Mouse (Mus musculus): ENCODE measurements around the gene Sco2. TPM values are rescaled to one million over a fixed set of nuclear protein-coding genes. Genes with fewer than 3 reads are reported as not detected.
A peak's percentile ranks its signal among the peaks of the same experiment; 100 is the strongest.

Sco2 gene
- polyA plus RNA-seq, 1 experiment from 2014 or later = 2.4 TPM

DNA sequence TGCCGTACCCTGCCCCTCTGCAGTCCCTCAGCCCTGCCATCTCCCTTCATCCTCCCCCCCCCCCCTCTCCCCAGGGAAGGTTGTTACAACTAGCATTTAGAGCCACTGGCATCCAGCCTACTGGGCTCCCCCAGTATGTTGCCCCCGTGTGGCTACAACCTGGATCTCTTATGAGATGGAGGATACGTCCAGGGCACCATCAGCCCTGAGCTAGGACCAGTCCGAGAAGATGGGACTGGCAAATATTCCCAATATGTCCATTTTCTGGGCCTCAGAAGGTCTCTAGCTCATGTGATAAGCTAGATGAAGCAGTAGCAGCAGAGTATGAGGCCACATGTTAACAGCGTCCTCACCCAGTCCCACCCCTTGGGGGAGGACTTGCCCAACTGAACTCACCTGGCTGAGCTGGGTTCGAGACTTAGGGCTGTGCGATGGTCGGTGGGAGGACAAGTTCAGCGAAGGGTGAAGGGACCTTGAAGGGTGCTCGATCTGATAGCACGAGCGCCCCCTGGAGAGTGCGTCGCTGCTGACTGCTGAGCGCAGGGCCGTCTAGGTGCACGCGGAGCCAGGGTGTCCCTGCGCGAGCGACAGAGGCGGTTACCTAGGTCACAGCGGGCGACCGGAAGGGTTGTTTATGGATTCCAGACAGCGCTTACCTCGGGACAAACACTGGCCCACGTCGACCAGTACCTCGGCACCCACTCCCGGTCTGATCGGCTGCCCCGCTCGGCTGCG is 452 bp downstream of the Sco2 start:
- peak; percentile 81 for ATAC-seq (ENCODE audit: insufficient read depth)
- Histone ChIP-seq H3K9me3 (replicated peaks) (no peaks in the 10 kb centered on the region), H3K4me1 (replicated peaks) (peaks cover 51% of the 10 kb centered on the region), H3K36me3 (replicated peaks) (peaks cover 48% of the 10 kb centered on the region), H3K4me2 (peak overlapping the region; percentile 99), H3K27me3 (peaks cover 22% of the 10 kb centered on the region), H3K4me3 (replicated peaks) (peak overlapping the region; percentile 82), H3K27ac (replicated peaks) (peak overlapping the region; percentile 89), H3K9ac (peak overlapping the region; percentile 78)
- under 1% methylated on average over 35 of the region's 35 CpGs for WGBS (ENCODE audit: insufficient replicate concordance)

DNA sequence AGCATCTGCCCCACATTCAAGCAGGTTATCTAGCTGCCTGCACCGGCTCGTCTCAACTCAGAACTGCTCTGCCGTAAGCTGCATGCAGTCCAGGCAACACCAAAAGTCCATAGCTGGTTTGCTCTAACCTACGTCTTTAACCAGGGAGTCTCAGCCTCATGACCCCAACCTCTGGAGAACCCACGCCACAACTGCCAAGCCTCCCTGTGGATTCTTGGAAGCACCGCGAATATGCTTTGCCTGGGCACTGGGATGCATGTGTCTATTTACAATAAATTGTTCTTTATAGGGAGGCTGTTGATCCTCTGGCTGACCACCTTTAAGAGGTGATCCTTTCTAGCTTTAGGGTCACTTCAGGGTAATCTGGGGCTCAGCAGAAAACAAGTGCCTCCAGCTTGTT is 1.1 kb downstream of the Sco2 start:
- H3K9me3 ChIP-seq (replicated peaks) = no peaks in the 10 kb centered on the region
- H3K4me3 ChIP-seq (replicated peaks) = peak overlapping the region; percentile 82
- no peak for ATAC-seq (ENCODE audit: insufficient read depth)
- WGBS (ENCODE audit: insufficient replicate concordance) = 82% methylated on average over 7 of the region's 7 CpGs
- H3K27ac ChIP-seq (replicated peaks) = peak overlapping the region; percentile 89
- peaks cover 54% of the 10 kb centered on the region for H3K36me3 ChIP-seq (replicated peaks)
- peaks cover 47% of the 10 kb centered on the region for H3K4me1 ChIP-seq (replicated peaks)
- H3K4me2 ChIP-seq = peak overlapping the region; percentile 99
- peak overlapping the region; percentile 78; the same call in 1 of the 2 replicates for H3K9ac ChIP-seq
- H3K27me3 ChIP-seq = peaks cover 15% of the 10 kb centered on the region

DNA sequence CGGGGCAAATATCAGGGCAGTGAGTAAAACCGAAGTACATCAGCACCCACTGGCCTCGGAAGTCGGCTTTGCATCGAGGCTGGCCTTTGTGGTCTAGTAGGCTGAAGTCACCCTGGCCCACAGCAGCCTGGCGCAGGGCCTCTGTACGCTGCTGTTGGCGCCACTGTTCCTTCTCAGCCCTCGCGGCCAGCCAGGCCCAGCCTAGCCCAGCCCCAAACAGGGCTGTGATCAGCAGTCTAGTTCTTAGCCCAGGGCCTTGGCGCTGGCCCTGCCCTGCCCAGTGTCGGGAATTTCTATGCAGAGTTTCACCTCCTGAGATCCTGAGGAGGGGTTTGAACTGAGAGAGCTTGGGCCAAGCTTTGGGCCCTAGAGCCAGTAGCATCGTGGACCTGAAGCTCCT is 1.6 kb downstream of the Sco2 start:
- Histone ChIP-seq H3K9me3 (replicated peaks) (no peaks in the 10 kb centered on the region), H3K4me2 (0 out of 2 replicates have a peak overlapping the region, but pooled peaks have one; percentile 99), H3K4me1 (replicated peaks) (peaks cover 46% of the 10 kb centered on the region), H3K4me3 (replicated peaks) (no peak overlapping the region), H3K36me3 (replicated peaks) (peaks cover 59% of the 10 kb centered on the region), H3K9ac (no peak overlapping the region), H3K27me3 (peaks cover 10% of the 10 kb centered on the region), H3K27ac (replicated peaks) (no peak overlapping the region)
- WGBS (ENCODE audit: insufficient replicate concordance) = 81% methylated on average over 13 of the region's 13 CpGs
- ATAC-seq (ENCODE audit: insufficient read depth) = no peak

DNA sequence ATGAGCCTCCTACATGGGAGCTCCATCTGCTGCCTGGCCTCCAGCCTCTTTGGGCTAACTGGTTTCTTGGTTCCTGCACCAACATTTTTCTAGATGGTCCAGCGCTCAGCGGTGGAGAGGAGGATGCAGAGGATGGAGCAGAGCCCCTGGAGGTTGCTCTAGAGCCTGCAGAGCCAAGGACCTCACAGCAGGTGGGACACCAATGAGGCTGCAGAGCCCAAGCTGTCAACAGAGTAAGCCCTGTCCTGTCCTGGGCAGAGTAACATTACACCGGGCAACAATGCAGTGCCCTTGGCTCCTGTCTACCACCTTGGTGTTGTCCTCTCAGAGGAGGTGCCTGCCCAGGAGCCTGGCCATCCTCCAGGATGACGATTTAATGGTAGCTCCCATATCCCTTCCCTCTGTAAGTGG is 8.5 kb downstream of the Sco2 start:
- 89% methylated on average over 4 of the region's 4 CpGs for WGBS (ENCODE audit: insufficient replicate concordance)
- Histone ChIP-seq H3K4me1 (replicated peaks) (peaks cover 2% of the 10 kb centered on the region), H3K4me3 (replicated peaks) (no peak overlapping the region), H3K9ac (no peak overlapping the region), H3K27ac (replicated peaks) (no peak overlapping the region), H3K27me3 (no peaks in the 10 kb centered on the region), H3K36me3 (replicated peaks) (peaks cover 100% of the 10 kb centered on the region), H3K9me3 (replicated peaks) (no peaks in the 10 kb centered on the region), H3K4me2 (no peak overlapping the region)
- ATAC-seq (ENCODE audit: insufficient read depth) = no peak

DNA sequence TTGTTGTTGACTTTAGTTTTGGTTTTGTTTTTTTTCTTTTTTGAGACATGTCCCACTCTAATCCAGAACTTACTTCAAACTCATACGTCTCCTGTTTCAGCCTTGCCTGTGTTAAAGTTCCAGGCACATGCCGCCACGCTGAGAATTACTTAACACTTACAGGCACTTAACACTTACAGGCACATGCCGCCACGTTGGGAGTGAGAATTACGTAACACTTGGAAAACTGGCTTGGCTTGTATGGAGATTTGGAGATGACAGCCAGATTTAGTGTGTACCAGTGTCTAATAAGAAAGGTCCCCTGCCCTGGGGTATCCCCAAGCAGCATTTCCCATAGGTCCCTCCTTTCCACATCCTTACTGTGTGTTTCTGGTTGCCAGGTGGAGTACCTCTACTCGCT is 10.6 kb downstream of the Sco2 start:
- Histone ChIP-seq H3K9me3 (replicated peaks) (no peaks in the 10 kb centered on the region), H3K27ac (replicated peaks) (no peak overlapping the region), H3K27me3 (no peaks in the 10 kb centered on the region), H3K9ac (no peak overlapping the region), H3K36me3 (replicated peaks) (peaks cover 98% of the 10 kb centered on the region), H3K4me3 (replicated peaks) (no peak overlapping the region), H3K4me1 (replicated peaks) (peaks cover 12% of the 10 kb centered on the region), H3K4me2 (no peak overlapping the region)
- no peak for ATAC-seq (ENCODE audit: insufficient read depth)
- 91% methylated on average over 7 of the region's 7 CpGs for WGBS (ENCODE audit: insufficient replicate concordance)

- H3K4me3 ChIP-seq (replicated peaks) = no peak overlapping the region
- H3K4me1 ChIP-seq (replicated peaks) = peaks cover 40% of the 10 kb centered on the region
- 35% methylated on average over 3 of the region's 3 CpGs for WGBS (ENCODE audit: insufficient replicate concordance)
- H3K4me2 ChIP-seq = peak overlapping the region; percentile 83
- ATAC-seq (ENCODE audit: insufficient read depth) = no peak
- H3K27ac ChIP-seq (replicated peaks) = no peak overlapping the region
- no peaks in the 10 kb centered on the region for H3K27me3 ChIP-seq
- peaks cover 70% of the 10 kb centered on the region for H3K36me3 ChIP-seq (replicated peaks)
- H3K9ac ChIP-seq = peak overlapping the region; percentile 29; the same call in 1 of the 2 replicates
- H3K9me3 ChIP-seq (replicated peaks) = no peaks in the 10 kb centered on the region
Measured at GRCm38 (mm10) chr15:89358784-89359183, 14.9 kb downstream of the Sco2 start.

DNA sequence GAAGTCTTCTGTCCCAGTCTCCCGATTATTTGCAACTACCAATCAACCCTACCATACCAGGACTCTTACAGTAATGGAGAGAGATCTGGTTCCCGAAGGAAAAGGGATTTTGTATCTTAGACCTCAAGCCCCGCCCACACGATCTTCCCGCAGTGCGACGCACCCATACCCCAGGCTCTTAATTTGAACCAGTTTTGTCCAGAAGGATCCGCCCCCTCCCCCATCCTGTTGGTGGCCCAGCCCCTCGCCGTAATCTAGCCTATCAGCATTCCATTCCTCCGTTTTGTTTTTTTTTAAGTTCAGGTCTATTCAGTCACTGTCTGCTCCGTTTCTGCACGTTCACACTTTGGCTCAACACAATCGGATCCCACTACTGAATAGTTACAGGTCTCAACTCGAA is 17.3 kb downstream of the Sco2 start:
- peak overlapping the region; percentile 83 for H3K4me2 ChIP-seq
- H3K9me3 ChIP-seq (replicated peaks) = no peaks in the 10 kb centered on the region
- peak overlapping the region; percentile 92 for H3K4me3 ChIP-seq (replicated peaks)
- peak overlapping the region; percentile 91 for H3K9ac ChIP-seq
- H3K36me3 ChIP-seq (replicated peaks) = peaks cover 70% of the 10 kb centered on the region
- under 1% methylated on average over 15 of the region's 15 CpGs for WGBS (ENCODE audit: insufficient replicate concordance)
- ATAC-seq (ENCODE audit: insufficient read depth) = peak; percentile 57
- peak overlapping the region; percentile 87 for H3K27ac ChIP-seq (replicated peaks)
- no peaks in the 10 kb centered on the region for H3K27me3 ChIP-seq
- H3K4me1 ChIP-seq (replicated peaks) = peaks cover 43% of the 10 kb centered on the region

- WGBS (ENCODE audit: insufficient replicate concordance) = under 1% methylated on average over 64 of the region's 64 CpGs
- peak; percentile 90 for ATAC-seq (ENCODE audit: insufficient read depth)
- Histone ChIP-seq H3K4me2 (peak within 1 kb of the TSS; percentile 83), H3K9me3 (replicated peaks) (no peaks in the 10 kb centered on the region), H3K4me3 (replicated peaks) (peak within 1 kb of the TSS; percentile 92), H3K36me3 (replicated peaks) (peaks cover 70% of the 10 kb centered on the region), H3K27ac (replicated peaks) (peak within 1 kb of the TSS; percentile 87), H3K4me1 (replicated peaks) (peaks cover 43% of the 10 kb centered on the region), H3K27me3 (no peaks in the 10 kb centered on the region), H3K9ac (peak within 1 kb of the TSS; percentile 91)
Measured at GRCm38 (mm10) chr15:89355241-89356187, 18.1 kb downstream of the Sco2 start, which contains the start of the genes Lmf2 and Ncaph2. Lmf2 (minus strand) TSS chr15:89355659. Ncaph2 (plus strand) TSS chr15:89355719.

DNA sequence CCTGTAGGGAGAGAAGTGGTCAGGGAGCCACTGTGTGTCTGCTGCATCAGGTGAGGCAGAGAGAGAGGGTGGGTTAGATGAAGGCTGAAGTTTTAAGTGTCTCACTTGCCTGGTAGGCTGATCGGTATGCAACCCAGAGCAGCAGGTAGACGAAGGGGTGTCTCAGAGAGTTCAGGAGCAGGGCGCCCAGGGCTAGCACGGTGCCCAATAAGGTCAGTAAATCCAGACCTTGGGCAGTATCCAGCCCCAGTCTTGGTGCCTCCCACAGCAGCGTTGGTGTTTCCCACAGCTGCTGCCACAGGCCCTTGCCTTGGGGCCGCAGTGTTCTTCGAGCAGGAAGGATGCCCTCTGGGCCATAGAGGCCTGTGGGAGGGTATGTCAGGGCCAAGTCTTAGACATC is 19.2 kb downstream of the Sco2 start:
- Histone ChIP-seq H3K9me3 (replicated peaks) (no peaks in the 10 kb centered on the region), H3K9ac (peak overlapping the region; percentile 91), H3K4me3 (replicated peaks) (peak overlapping the region; percentile 92), H3K4me2 (peak overlapping the region; percentile 83), H3K36me3 (replicated peaks) (peaks cover 71% of the 10 kb centered on the region), H3K27ac (replicated peaks) (peak overlapping the region; percentile 87), H3K27me3 (no peaks in the 10 kb centered on the region), H3K4me1 (replicated peaks) (peaks cover 43% of the 10 kb centered on the region)
- no peak for ATAC-seq (ENCODE audit: insufficient read depth)
- 69% methylated on average over 7 of the region's 7 CpGs for WGBS (ENCODE audit: insufficient replicate concordance)

- Histone ChIP-seq H3K9me3 (replicated peaks) (no peaks in the 10 kb centered on the region), H3K4me2 (peak overlapping the region; percentile 83), H3K4me1 (replicated peaks) (peaks cover 39% of the 10 kb centered on the region), H3K36me3 (replicated peaks) (peaks cover 65% of the 10 kb centered on the region), H3K9ac (peak overlapping the region; percentile 91; the same call in 1 of the 2 replicates), H3K27me3 (no peaks in the 10 kb centered on the region), H3K4me3 (replicated peaks) (peak overlapping the region; percentile 92), H3K27ac (replicated peaks) (0 out of 2 replicates have a peak overlapping the region, but pooled peaks have one; percentile 21)
- no peak for ATAC-seq (ENCODE audit: insufficient read depth)
- WGBS (ENCODE audit: insufficient replicate concordance) = 92% methylated on average over 16 of the region's 16 CpGs
Measured at GRCm38 (mm10) chr15:89353837-89354236, 19.8 kb downstream of the Sco2 start.

DNA sequence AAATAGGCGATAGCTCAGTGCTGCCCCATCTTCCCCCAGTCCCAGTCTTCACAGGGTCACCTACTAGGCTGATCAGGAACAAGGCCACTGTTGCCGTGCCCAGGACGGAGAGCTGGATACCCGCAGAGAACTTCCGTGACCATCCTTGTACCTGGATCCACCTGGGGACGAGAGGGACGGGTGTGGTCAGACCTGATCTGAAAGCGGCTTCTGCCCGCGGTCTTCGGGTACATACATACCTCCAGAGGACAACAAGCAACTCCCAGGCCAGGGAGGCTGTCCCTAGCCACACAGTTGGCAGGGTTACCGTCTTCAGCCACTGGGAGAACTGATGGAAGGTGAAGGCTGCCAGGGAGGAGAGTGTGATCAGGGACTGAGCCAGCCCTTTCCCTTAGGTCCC is 20.9 kb downstream of the Sco2 start:
- H3K4me3 ChIP-seq (replicated peaks) = no peak overlapping the region
- no peak overlapping the region for H3K9ac ChIP-seq
- H3K27me3 ChIP-seq = no peaks in the 10 kb centered on the region
- H3K36me3 ChIP-seq (replicated peaks) = peaks cover 55% of the 10 kb centered on the region
- H3K9me3 ChIP-seq (replicated peaks) = no peaks in the 10 kb centered on the region
- peaks cover 29% of the 10 kb centered on the region for H3K4me1 ChIP-seq (replicated peaks)
- 92% methylated on average over 12 of the region's 12 CpGs for WGBS (ENCODE audit: insufficient replicate concordance)
- H3K27ac ChIP-seq (replicated peaks) = no peak overlapping the region
- ATAC-seq (ENCODE audit: insufficient read depth) = no peak
- no peak overlapping the region for H3K4me2 ChIP-seq
